Mouse (Mus musculus): ENCODE data around the gene Usp6nl.

DNA sequence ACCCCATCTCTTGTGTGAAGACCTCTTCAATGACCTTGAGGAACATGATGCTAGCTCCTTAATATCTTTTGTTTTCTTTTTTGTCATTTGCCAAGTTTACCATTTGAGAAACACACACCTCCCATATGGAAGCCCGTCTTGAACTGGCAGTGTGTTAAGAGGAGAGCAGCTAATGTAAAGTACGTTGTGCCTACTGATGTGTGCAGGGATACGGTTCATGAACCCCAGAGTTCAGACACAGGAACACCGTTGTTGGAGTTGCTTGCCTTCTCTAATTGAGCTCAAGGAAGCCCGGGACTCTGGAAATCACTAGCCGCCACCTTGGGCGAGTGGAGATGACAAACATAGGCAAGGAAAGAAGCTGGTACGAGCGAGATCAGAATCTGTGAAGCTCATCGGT lies 9.7 kb upstream of the Usp6nl start:
- TF ChIP-seq CTCF (IDR thresholded peaks at IDR 0.05): no peak
- no peak for TF ChIP-seq POLR2A (IDR thresholded peaks at IDR 0.05; ENCODE audit: insufficient read depth, low read depth, low read length)

Data from heart, adult 2 months (tissue).